Mouse (Mus musculus): ENCODE results near the gene Dctd.

Gene Dctd

DNA sequence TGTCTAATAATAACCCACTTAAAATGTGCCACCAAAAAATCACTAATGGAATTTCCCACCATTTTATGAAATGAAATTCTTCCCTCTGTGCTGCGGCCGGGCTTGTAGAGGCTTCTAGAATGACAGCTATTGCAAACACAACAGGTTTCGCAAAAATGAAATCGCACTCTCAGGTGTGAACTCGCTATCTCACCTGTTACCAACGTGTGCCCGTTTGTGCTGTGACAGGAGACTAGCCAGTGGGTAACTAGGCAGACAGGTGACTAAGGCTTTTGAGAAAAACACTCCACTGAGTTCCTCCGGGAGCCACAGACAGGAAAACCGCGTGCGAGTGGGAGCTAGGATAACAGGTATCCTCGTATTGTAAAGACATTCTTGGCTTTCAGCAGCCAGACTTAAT is at the start of gene Dctd:
Dctd (plus strand) TSS at position 301 of the 400 bp plus-strand sequence.
- no peak for DNase-seq (ENCODE audit: low spot score in 2 of 2)

DNA sequence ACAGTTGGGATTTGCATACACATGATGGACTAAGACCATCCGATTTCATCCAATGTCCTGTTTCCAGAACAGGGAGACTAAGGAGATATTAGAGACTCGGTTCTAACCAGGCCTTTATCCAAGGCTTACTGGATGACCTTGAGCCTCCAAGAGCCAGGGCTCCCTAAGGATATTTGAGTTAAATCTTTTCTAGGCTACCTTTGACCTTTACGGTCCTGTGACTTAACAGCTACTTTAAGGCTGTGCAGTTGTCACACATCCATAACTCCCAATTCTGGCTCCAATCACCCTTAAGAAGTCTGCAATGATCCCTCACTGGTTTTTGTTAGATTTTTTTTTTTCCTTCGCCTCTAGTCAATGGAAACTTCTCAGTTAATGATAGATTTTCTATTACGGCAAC is 45.3 kb upstream of the Dctd start:
- DNase-seq (ENCODE audit: low spot score in 2 of 2), result no peak

DNA sequence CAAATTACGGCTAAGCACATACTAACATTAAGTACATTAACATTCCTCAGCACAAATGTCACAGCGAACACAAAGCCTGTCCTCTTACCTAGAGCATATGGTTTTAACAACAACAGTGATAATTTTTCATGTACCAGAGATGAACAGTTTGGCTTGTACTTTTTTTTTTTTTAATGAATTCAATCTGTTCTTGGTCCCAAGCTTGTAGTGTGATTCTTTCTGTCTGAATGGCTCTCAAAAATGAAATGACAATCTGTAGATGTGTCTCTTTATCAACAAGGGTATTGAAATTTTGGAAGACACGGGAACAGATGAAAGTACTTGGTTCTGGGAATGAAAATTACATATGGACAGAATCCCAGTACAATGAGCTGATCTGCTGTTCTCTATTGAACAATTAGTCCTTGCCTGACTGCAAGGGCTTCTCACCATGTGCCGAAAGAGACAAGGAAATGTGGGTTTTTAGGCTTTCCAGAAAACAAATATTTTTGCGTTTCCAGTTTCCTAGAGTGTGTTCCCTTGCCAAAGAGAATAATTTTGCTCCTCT is 35.3 kb upstream of the Dctd start:
- no peak for DNase-seq (ENCODE audit: low spot score in 2 of 2)

DNA sequence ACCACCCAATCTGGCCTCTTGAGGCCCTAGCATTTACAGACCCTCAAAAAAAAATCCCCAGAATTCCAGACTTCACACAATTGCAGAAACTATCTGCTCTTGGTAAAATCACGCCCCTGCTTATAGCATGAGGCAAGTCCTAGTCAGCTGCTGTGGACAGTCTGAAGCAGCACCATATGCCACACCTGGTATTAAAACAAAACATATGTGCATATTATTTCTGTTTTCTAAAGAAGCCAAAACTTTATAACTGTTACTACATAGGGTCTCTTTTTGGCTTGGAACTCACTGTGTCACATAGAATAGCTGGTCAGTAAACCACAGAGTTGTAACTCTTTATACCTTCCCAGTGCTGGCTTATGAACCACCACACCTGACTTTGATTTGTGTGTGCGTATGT is 24.7 kb upstream of the Dctd start:
- no peak for DNase-seq (ENCODE audit: low spot score in 2 of 2)

DNA sequence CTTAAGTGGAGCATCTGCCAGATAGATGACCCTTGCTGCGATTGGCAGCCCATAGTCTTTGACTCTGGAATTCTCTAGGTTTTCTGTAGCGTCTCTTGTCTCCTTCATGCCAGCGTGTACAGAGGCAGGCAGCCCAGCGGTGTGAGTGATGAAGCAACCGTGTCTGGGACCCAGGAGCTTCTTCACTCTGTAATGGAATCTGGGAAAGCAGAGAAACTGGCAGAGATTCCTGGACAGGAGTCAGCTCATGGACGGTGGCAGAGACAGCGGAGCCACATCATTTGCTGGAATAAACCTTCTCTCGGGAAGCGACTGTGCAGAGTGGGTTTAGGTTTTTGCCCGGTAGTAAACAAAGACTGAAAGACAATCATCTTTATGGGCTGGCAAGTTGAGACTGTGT is 16.5 kb upstream of the Dctd start:
- no peak for DNase-seq (ENCODE audit: low spot score in 2 of 2)

DNA sequence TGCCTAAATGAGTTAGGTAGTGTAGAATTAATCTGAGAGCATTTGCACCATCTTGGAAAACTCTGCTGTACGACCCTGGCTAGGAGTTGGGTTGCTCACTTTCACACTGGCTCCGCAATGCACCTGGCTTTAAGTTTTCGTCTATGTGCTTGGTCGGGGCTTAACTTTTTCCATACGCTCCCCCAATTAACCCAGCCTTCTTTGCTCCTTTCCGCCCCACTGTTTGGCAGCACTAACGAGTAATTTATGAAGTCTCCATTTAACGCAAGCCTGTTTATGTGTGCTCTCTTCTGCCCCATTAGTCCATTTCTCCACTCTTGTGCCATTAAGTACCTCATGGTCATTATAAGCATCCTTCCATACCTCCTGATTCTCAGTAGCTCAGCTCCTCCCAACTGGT is 8.2 kb upstream of the Dctd start:
- no peak for DNase-seq (ENCODE audit: low spot score in 2 of 2)

DNA sequence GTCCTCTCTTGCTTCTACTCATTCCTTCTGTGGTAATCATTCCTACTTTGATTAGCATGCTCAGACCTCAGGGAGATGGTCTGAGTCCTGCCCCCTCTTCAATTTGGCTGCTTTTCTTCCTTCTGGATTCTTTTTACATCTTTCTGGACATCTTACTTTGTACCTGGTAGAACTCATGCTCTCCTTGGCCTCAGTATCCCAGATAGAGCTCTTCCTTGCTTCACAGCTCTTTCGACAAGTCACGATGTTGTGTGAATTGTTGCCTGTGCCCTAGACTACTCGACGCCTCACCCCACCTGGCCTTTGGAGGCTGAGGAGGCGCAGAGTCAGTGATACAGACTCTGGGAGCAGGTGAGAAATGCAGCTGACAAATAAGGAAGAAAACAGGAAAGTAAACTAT is 3.5 kb upstream of the Dctd start:
- DNase-seq (ENCODE audit: low spot score in 2 of 2), result no peak

DNA sequence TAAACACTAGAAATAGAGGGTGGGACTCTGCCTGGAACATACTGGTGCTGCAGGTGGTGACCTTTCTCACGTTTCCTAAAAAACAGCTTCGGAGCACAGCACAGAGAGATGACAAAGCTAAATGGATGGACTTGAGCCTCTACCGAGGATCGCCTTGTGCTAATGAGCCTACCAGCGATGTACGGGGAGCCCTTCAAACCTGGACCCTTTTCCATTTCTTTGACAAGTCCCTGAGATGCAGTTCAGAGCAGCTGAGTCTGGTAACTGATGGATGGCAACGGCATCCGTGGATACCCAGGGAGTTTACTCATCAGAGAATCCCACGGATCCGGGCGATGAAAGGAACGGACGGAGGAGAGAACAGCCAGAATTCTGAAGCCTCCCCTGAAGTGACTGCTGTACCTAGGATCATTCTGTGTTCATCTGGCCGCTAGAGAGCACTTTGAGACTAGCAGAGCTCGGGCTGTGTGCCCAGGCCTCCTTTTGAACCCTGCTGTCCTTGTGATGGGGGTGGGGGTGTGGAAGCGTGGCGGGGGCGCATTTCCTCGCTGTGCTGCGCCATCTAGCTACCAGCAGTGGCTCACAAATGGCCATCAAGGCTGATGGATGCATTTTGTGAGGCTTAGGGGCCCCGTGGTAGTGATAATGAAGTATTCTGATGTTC is 1.6 kb upstream of the Dctd start:
- DNase-seq (ENCODE audit: low spot score in 2 of 2), result no peak

DNA sequence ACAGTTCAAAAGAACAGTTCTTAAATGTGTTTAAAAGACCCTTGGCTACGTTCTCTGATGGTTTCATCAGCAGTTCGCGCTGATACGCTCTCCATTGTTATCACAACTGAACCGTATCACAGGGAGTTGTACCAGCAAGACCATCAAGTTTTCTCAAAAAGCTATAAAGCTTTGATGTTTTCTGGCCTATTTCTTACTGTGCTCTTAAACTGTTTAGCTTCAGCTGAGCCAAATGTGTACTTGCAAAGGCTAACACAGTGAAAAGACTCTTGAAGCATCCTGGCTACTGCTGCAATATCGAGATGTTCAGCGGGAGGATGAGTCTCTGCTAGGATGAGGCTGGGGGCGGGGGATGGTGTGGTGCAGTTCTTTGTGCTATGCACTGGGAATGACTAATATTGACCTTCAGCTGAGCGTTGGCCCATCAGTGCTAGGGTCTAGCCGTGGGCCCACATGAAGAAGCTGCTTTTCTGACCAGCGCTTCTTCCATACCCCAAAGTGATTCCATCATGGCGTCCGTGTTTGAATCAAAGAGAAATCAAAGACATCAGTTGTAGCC is 732 bp upstream of the Dctd start:
- no peak for DNase-seq (ENCODE audit: low spot score in 2 of 2)

DNA sequence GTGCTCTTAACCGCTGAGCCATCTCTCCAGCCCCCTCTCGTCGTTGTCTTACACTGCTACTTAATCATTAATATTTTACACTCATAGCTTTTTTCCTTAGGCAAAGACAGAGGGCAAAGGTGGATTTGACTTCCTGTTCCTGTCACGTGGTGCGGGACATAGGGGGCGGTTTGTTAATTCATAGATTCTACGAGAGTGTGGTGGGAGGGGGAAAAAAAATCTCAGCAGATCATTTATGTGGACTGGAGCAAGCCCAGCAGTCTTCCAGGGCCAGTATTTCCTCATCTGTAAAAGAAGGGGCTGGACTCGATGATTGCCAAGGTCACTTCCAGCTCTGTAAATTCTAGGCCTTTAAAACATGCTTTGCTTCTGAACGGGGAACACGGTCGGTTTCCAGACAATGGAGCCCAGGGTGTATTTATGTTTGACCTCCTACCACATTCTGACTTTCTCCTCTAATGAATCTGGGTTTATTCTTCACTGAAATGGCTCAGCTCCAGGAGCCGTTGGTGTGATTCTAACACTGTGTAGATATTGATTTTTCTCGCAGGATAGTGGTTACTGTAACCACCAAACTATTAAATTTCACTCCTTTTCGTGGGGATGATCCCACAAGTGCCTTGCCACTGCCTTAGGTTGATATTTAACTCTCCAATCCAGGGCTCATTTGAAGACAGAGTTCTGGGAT is 1.4 kb downstream of the Dctd start:
- no peak for DNase-seq (ENCODE audit: low spot score in 2 of 2)

DNA sequence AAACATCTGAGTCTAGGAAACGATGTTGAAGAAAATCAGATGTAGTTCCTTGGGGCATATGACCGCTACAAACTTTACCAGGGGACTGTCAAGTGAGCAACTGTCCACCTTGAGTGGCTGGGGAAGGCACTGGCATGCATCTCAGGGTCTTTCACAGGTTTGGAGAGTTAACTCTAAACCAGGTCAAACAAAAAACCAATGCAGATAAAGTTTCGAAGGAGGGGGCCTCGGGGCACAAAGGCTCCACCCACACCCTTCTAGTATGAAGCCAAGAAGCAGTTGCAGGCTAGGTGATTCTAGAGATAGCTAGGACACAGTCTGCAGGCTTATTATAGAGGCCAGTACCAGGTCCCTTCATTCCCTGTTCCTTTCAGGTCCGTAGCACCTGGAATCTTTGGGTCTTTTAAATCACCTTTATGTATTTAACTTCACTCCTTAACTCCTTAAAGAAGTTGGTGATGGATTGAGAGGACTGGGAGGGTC is 10.5 kb downstream of the Dctd start:
- DNase-seq (ENCODE audit: low spot score in 2 of 2), result no peak

DNA sequence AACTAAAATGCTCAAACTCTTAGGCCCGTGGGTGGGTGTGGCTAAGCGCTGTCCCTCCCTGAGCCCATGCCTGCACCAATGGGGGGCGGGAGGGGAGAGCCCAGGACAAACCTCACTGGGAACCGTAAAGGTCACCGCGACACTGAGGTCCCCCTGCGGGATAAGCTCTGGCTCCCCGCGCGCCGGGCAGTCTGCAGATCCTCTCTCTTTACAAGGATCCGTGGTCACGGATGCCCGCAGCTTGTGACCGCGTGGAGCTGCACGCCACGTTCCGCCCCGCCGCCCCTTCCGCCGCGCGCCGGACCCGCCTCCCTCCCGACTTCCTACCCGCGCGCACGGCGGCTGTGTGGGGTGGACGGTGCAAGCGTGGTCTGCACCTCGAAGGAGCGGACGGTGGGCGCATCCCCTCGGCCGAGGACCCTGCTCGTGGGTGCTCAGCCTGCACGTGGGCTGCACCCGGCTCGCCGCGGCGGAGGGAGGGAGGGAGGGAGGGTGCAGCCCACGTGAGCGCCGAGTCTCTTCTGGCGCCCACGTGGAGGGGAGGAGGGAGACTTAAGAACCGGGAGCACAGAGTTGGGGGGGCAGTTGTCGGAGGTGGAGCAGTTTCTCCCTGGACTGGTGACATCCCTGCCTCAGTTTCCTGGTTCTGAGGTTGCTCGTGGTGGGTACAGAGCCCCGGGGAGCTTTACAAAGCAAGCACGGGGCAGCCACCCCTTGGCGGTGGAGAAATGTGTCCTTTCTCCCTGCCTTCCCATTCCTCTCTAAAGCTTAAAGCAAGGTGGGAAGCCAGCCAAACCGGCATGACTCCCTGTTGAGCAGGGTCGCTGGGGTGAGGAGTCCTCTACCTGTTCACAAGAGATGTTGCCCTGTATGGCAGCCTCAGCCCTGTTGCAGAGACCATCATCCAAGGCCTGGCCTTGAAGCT is 11.2 kb downstream of the Dctd start:
- DNase-seq (ENCODE audit: low spot score in 2 of 2), result peak; percentile 10 to 19

DNA sequence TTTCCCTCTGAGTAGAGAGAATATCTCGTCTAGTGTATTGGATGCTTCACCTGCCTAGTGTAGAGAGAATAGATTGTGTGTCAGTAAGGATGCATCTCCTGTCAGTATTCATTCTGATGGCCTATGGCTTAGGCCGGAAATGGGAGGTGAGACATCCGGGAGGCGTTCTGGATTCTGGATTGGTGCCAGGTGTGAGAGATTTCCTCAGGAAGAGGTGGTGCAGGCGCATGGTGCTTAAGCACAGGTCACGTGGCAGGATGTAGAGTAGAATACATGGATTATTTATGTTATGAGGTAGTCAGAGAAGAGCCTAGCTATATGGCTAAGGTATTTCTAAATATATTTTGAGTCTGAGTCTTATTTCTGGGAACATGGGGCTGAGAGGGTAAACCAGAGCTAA is 15.7 kb downstream of the Dctd start:
- DNase-seq (ENCODE audit: low spot score in 2 of 2), result no peak

DNA sequence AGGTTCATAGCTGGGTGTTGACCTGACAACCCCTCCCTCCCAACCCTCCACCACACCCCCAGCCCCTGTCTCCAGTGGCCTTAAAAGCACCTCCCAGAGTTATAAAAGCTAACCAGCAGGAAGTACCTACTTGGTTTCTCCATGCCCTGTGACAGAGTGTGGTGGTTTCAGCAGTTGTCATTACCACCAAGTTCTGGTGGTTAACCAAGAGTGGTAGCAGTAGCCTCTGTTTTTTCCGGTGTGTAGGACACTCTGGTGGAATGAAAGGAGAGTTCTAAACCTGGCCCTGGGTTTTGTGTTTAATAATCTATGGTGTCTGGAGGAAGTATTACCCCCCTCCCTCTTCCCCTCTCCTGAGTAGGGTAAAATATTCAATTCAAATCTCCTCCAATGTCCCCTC is 24.1 kb downstream of the Dctd start:
- DNase-seq (ENCODE audit: low spot score in 2 of 2), result no peak

DNA sequence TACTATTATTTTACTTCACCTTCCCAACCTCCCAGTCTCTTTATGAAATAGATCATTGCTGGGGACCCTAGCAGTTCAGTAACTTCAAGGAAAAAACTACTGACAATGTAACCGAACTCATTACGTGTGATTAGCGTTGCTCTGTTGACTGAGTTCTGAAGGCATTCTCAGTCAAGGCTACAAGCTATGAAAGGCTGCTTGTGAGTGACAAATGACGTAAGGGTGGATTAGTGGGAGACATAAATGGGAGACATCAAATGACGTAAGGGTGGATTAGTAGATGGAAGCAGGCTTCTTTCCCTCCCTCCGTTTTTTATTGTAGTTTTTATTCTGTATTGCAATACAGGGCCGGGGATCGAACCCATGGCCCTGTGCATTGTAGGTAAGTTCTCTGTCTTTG is 26.0 kb downstream of the Dctd start:
- no peak for DNase-seq (ENCODE audit: low spot score in 2 of 2)

DNA sequence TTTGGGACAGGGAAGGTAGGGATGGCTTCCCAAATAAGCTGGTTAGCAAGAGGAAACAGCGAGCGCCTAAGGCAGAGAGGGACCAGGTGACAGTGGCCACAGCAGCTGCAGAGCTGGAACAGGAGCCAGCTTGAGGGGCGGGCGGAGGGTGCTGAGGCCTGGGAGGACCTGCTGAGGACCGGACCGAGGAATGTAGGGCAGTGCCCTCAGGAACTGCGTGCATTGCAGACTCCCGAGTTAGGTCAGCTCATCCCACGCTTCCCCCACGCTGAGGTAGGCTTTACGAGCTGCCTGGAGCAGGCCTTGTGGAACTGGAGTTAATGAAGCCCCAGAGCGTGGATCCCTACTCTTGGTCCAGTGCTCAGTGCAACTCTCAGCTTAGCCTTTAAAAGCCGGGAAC is 28.1 kb downstream of the Dctd start:
- no peak for DNase-seq (ENCODE audit: low spot score in 2 of 2)

DNA sequence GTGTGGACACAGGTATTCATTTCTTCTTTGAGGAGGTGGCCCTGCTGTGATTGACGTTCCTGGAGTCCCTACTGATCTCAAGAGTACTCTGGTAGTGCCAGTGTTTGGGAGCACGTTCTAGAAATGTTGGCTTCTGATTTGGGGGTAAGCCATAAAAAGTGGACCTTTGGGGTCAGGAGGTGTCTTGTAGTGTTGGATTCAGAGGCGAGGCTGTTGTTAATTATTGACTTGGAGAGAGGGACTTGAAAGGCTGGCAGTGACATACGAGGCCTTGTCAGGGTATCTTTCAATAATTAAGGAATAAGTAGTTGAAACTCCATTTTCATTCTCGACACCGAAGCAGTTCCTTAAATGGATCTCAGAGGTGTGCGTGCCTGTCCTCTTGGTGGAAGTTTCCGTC is 31.4 kb downstream of the Dctd start:
- DNase-seq (ENCODE audit: low spot score in 2 of 2), result no peak

DNA sequence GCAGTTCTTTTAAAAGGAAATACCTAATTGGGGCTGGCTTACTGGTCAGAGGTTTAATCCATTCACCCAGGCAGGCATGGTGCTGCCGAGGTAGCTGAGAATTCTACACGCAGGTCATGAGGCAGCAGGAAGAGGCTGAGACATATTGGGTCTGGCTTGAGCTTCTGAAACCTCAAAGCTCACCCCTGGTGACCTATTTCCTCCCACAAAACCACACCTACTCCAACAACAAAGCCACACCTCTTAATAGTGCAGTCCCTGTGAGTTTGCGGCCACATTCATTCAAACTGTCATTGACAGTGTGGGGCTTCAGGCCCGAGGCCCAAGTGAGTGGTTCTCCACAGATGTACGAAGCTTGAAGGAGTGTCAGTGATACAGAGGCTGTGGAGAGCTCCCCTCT is 34.4 kb downstream of the Dctd start:
- no peak for DNase-seq (ENCODE audit: low spot score in 2 of 2)

DNA sequence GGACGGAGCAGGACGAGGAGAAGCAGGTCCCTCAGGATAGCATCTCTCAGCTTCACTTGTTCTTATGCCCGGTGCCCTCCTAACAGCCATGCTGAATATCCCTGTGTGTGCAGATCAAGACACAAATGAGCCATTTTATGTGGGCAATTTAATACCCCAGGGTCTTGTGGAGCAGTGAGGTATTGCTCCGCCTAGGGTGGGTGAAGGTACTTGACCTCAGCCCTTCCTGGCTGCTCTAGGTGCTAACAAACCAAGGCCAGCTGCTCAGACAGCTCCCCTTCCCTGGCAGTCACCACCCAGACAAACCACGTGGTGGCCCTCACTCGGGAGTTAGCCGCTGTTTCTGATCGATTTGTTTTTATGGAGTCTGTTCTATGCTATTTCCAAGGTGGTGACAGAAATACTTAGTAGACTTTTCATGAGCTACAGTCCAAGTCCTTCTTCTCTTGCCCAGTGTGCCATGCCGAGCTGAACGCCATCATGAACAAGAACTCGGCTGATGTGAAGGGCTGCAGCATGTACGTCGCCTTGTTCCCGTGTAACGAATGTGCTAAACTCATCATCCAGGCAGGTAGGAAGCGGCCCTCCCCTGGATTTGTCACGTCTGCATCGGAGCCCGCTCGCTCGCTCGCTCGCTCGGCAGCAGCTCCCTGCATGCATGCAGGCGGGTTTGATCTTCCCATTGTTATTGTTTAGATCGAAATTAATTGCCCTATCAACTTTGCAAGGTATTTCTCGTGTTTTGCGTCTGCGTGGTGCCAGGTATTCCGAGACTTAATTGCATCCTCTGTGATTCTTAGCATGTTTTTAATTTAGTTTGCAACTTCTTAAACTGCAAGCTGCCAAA is 38.1 kb downstream of the Dctd start:
- DNase-seq (ENCODE audit: low spot score in 2 of 2), result no peak

DNA sequence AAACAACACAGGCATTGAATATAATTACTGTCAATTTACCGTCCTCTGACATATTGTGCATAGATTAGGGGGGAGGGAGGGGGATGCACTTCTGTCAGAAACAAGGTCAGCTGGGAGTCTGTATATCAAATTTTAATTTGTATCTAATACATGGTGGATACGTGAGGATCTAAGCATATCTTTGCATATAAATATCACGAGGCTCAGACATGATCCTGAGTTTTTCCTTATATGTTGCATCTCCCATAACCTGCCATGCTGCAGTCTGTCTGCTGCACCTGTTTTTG is 38.7 kb downstream of the Dctd start:
- DNase-seq (ENCODE audit: low spot score in 2 of 2), result no peak

DNA sequence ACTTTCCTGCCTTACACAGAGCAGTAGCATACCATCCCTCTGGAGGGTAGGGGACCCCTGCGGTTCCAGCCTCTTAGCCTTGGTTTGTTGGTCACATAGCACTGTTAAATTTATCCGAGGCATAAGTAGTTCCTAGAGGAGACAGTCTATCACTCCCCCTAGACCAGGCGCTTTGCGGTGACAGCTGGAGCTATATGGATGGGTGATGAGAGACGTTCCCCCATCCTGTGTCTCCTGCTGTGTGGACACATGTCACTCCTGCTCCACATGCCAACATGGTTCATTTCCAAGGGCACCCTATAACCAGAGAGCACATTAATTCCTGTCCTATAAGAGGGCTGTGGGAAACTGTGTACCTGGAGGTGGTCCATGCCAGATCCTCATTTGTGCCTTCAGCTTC is 42.1 kb downstream of the Dctd start:
- DNase-seq (ENCODE audit: low spot score in 2 of 2), result no peak
